Mouse (Mus musculus) fibroblast of lung, adult 2 months (primary cell): Measurements from ENCODE around the gene Etv2.
A peak's percentile ranks its signal among the peaks of the same experiment; 100 is the strongest.

Experiments used
- DNase-seq: peaks from one replicate; pipeline ENCODE4 v3.0.0-alpha.2; 2011; ENCODE audit warnings: low read depth

The Etv2 gene

DNA sequence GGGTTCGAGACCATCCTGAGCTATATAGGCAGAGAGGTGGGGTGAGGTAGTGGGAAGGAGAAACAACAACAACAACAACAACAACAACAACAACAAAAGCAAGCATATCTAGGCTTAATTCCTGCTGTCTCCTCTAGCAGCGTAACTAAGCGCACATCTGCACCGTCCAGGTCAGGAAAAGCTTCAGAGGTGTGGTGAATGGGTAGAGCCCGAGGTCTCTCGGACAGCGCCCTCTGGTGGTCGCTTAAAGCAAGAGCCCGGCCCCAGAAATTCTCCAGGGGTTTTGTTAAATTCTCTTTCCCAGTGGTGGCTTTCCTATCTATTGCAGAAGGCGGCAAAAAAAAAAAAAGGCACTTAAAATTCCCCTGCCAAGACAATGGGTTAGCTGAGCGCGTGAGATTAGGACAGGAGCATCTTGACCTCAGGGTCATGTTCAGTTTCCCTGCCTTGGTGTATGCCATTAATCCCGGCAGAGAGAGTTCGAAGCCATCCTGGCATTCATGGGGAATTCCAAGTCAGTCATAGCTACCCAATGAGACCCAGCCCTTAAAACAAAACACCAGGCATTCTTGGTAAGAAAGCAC, 22.0 kb downstream of the Etv2 start:
- DNase-seq: no peak

DNA sequence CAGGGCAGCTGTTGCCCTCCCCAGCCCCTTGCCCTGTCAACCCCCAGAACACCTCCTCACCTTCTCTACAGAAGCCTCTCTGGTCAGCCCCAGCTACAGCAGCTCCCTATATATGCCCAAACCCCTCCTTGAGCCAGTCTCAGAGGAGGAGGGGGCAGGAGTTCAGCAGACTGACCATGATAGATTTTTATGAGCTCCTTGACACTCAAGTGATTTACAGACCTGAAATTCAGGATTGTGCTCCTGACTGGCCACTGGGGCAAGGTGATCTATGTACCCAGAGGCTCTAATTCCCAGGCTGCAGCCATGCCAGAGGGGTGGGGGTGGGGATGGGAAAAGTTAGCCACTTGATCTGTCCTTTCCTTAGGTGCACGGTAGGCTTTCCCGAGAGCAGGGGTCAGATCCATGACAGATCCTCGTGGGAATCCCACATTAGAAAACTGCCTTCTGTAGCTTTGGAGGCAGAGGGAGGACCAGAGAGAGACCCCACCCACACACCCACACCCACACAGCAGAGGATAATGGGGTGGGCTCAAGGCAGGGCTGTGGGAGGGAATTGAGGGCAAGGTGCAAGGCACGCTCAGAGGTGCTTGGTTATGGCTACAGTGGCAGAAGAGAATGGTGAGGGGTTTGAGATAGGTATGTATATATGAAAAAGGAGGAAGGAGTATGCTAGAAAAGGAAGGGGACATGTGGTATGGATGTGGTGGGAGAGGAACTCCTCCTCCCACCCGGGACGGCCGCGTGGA, 22.8 kb downstream of the Etv2 start, which contains the start of gene Upk1a:
Upk1a (minus strand) TSS at position 194 of the 749 bp plus-strand sequence.
- no peak for DNase-seq

DNA sequence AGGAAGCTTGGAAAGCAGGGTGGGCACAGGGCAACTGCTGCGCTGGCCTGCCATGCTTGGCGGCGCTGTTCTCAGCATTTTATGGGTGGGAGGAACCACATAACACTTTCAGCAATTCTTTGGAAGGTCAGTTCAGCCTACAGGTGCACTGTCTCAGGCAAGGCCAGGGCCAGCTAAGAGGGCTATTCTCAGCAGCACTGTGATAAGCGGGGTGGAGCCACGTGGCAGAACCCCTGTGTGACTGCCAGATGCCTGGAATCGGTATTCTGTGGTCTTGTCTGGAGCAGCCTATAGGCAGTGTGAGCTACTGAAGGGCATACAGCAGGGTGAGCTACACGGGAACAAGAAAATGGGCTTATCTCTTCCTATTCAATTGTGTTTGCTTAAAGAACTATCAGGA, 25.6 kb downstream of the Etv2 start:
- DNase-seq: no peak

DNA sequence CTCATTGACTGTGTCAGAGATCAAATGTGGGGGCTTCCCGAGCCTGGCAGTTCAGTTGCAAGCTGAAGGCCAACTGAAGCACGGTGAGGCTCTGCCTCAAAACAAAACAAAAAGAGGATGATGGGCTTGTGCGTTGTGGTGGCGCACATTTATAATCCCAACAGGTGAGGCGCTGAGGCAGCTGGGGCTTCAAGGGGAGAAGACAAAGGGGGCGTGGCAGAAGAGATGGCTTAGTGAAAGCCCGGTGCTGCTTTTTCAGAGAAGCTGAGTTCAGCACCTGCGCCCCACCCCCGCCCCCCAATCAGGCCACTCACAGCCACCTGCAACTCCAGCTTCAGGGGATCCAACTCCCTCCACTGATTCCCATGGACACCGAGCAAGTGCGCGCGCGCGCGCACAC, 27.2 kb downstream of the Etv2 start:
- no peak for DNase-seq

DNA sequence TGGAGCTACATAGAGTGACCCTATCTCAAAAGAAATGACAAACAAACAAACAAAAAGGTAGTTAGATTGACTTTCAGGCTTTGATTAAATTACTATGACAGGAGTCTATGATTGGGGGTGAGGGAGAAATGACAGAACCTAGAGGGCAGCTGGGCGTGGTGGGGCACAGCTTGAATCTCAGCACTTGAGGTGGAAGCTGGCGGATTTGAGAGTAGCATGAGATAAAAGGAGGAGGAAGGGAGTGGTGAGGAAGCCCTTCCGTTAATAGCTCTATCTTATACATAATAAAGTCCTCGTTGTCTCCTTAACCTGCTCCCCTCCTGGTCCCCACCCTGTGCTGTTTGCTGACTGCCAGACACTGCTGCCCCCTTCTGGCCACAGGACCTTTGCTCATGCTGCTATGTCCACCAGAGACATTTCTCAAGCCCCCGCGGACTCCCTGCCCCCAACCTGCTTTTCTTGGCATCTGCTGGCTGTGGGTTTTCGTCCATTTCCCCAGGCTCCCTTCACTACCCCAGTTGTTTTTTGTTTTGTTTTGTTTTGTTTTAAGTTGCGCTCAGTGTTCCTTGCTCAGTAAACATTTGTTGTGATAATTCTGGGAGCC, 27.8 kb downstream of the Etv2 start:
- no peak for DNase-seq

DNA sequence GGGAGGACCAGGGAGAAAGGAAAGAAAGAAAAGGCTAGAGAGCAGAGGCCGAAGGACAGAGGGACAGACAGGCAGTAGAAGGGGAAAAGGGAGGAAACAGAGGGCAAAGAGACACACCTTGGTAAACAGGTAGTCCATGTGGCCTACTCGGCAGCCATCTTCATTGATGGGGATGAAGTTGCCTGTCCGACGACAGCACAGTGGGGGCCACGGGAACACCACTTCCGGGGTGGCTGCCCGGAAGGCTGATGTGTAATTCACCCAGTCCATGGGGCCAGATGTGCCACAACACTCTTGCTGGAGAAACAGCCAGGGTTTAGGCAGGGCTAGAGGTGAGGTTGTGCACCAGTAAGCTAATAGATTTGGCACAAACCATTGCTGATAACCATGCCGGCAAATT, 30.7 kb downstream of the Etv2 start:
- DNase-seq: no peak

DNA sequence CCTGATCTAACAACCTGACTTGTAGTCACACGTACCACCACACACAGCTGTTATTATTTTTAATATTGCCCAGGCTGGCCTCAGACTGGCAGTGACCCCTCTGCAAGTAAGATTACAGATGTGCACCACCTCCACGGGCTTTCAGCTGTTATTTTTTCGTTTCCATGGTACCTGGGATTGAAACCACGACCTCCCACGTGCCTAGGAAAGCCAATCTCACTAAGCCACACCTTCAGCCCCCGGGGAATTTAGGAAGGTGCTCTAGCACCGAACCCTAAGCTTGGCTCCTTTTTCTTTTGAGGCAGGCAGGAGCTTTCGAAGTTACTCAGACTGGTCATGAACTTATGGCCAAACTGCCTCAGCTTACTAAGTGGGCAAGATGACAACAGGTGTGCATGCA, 31.2 kb downstream of the Etv2 start:
- no peak for DNase-seq

DNA sequence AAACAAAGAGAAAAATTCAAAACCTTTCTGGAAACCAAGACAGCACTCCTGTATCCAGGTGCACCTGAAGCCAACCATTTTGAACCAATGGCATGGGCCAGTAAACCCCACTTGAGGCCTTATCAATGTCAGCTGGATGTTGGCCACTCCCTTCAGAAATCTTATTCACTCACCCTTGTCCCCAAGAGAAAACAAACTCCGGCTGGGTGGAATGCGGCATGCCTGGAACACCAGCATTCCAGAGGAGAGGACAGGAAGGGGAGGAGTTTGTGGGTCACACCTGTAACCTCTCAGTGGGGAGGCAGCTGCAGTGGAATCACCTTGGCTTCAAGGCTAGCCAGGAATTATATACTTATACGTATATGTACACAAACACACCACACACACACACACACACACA, 33.1 kb downstream of the Etv2 start:
- DNase-seq: no peak

DNA sequence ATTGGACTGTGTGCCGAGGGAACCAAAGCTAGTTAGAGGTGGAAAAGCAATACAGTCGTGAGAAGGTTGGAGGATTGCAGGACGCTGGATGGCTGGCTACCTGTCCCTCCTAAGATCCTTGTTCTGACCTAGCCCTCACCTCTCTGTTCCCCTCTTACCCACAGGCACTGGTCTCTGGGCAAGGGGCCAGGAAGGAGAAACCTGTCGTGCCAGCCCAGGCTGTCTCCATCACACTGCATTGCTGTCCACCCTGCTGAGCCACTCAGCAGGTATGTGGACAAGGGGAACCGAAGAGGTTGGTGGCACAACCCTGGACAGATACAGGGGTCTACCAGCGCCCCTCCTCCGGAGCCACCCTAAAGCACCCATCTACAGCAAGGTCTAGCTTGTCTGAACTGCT, 35.0 kb downstream of the Etv2 start:
- DNase-seq: no peak

DNA sequence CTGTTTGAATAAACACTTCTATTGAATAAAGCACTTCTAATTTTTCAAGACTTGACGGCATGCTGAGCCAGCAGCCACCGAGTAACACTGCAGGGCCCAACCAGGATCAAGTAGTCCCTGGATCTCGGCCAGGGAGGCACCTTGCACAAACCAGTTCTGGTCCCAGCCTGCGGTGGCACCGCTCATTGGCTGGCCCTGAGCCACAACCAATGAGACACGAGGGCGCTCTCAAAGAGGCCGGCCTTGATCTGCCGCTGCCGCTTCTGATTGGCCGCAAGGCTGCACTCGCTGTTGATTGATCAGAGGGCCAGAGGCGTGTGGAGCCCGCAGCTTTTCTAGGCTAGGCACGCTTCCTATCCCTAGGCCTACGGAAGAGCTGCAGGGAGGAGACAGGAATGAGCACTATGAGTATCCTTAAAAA, 35.7 kb downstream of the Etv2 start:
- no peak for DNase-seq

DNA sequence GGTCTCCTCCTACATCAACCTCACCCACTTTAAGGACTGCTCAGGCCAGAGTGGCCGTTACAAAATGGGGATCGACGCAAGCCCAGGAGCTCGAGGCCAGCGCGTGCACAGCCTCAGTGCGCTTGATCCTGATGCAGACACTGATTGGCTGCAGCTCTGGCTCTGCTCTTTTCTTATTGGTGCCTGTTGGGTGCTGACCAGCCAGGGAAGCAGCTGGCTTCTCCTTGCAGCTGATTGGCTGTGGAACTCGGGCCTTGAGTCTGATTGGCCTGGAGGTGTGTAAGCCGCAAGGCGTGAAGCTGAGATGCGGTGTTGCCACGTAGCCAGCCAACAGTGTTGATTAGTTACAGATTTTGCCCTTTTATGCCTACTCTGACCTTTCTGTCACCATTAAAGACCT, 36.9 kb downstream of the Etv2 start, which contains the start of gene Zbtb32:
Zbtb32 (minus strand) TSS at position 124 of the 400 bp plus-strand sequence.
- no peak for DNase-seq

DNA sequence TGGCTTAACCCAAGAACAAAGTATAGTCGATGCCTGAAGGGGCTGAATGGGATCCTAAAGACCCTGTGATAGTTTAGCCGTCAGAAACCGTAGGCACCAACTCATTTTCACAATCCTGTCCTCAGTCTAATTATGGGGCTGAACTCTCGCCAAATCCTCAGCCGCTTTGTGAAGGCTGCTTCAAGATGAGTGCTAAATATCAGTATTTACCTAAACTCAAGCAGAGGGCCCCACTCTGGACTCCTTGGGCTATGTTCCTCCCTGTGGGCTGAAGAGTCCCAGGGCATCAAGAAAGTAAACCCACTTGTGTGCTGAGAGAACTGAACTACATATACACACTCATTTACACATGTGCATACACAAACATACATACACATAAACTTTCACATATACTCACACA, 38.8 kb downstream of the Etv2 start:
- no peak for DNase-seq

DNA sequence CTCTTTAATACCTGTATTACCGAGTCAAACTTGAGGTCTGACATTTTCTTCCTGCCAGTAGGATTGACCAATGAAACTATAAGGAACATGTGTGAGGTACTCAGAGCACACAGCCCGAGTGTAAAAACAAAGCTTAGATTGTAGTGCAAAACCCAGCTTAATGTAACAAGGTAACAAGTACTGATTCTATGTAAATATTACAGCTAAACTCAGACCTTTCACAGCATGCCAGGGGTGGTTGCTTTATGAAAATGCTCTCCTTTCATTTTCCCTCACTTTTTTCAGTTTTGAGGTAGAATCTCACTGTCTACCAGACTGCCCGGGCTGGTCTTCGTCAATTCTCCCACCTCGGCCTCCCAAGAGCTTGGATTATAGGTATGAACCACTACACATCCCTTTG, 39.6 kb downstream of the Etv2 start:
- no peak for DNase-seq

DNA sequence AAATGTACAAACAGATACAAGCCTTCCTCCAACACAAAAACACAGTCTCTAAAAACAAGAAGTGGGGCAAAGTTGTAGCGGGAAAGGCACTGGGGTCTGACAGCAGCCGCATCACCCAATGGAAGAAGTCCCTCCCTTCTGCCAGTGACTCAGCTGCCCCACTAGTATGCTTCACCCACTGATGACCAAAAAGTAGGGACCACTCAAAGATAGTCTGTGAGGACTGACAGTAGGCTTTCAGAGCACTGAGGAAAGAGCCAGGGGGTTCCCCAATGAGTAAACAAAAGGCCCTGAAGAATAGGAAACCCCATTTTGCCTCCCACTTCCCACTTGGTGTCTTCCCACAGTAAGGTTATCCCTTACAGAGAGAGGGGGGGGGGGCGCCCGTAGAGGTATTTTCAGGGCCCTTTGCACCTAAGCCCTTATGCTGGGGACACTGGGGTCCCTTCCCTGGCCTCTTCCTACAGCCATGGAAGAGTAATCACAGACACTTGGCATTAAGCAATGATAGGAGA, 41.1 kb downstream of the Etv2 start:
- no peak for DNase-seq

DNA sequence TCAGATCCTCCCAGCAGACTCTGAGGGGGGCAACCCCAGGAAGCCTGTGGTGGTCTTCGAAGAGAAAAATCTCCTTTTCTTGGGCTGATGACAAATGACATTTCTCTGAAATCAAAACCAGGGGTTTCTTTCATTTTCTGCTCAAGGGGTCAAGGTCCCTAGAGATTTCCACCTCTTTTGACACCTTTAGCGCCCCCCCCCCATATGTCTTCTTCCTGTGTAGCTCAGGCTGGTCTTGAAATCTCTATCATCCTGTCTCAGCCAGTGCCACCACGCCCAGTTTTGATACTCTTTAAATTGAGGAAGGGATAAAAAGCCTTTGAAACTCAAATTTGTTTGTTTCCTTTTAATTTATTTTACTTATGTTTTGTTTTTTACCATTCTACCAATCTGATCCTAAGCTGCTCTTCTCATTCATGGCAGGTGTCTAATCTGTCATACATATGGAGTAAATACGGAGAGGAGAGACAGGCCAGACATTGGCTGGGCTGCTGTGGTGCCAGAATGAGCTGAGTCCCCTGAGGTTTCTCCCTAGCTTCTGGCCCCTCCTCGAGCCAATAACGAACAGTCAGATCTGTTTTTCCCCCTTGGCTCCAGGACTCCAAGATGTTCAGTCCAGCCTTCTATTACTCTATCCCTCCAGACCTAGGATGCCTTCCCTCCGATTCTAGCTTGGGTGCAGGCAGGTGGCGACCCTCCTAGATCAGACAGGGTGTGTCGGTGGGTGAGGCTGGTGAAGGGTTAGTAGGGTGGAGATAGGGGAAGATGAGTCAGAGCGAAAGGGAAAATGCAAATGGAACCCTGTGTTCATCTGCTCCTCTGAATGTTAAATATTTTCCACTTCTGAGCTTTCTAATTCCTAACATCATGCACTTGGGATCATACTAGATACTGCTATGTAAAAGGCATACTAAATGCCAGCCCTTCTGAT, 41.8 kb downstream of the Etv2 start:
- DNase-seq: no peak

DNA sequence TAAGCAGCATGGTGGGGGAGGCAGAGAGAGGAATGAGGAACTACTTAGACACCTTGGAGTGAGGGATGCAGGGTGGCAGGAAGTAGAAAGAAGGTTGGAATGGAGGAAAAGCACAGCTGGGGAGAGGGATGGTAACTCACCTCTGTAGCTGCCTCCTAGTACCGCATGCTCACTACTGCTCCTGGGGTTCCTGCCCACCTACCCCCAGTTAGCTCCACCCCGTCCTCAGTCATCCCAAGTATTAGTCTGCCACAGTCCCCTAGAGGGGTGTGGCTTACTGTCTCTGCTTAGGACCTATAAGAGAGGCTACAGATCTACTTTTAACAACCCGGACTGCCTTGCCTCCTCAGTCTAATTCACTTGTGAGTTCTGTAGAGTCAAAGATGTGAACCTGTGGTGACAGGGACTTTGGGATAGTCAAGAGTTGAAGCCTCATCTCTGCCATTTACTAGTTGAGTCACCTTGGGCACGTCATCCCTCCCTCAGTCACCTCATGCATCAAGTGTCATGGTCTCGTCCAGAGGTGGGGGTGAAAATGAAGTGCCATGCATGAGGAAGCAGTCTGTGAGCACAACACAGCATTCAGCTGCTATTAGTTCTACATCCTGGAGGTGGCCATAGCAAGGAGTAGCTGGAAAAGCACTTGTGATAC, 42.8 kb downstream of the Etv2 start:
- no peak for DNase-seq

DNA sequence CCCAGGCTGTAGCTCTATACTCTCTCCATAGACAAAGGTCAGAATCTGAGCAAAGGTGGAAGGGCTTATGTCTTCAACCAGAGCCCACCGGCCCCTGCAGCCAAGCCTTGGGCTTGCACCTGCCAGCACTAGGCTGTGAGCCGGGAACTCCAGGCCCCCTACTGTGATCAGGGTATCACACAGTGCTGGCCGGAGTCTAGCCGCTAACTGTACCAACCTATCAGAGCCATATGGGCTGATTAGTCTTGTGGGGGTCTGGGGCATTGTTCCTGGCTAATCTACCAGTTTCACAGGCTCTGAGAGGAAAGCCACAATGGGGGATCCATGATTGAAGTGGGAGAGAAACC, 44.1 kb downstream of the Etv2 start:
- no peak for DNase-seq

DNA sequence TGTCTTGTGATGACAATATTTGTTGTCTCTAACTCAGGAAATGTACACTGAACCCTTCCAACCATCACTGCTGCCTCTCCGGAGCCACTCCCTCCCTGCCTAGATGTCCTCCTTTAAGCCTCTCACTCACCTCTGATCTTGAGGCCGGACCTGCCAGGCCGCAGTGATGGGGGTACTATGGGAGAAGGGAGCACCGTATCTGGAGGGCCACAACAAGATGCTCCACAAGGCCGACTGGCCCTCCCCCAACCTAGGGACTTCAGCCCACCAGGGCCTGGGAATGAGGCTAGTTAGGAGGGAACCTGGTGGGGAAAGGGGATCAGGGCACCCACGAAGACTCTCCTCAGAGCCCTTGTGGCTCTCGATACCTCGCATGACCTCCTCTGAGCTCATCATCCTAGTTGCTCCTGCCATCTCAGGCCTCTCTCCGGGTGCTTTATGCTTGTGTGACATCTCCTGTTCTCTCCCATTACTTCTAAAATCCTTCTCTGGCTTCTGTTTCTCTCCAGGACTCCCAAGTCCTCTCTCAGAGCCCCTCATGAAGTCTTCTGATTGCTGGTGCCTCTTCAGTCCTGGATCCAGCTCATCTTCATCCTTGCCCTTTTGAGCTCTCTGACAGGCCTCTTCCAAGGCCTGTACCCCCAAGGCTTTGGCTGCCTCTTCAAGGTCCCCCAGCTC, 44.6 kb downstream of the Etv2 start:
- no peak for DNase-seq

DNA sequence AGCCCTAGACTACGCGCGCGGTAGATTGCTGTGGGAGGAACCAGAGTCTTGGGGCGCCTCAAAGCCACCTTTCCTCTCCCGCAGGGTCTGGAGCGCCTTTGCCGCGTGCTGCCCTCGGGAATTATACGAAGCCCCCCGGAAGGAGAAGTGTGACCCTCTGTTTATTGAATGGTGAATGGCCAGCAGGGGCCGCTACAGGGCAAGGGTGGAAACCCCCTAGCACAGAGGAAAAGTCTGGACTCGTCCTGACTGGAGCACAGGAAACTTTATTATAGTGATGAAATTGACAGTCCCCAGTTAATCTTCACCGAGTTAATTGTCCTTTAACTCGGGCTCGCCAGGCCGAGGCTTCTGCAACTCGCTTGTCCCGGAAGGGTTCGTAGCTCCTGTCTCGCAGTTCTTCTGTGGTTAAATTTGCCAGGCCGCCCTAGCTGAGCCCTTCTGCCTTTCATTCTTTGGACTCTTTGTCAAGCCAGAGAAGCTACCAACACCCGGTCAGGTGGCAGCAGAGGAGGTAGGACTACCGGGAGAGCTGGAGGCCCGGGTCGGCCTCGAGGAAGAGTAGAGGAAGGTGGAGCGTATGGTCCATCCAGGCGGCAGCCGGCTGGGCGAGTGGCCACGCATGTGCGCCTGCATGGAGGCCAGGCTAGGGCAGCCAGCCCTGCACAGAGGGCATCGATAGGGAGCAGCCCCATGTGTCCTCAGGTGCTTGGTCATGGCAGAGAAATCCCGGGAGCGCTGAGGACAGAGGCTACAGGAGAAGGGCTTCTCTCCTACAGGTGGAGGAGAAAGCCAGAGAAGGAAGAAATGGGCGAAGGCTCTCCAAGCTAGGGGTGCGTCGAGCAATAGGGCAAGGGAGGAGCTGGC, 46.0 kb downstream of the Etv2 start:
- DNase-seq: peak; percentile 58
